Mouse (Mus musculus) stomach, postnatal 0 days (tissue): ENCODE data around the gene Clip4.

ENCODE experiments used
- CTCF ChIP-seq: IDR thresholded peaks from 2 replicates; pipeline ENCODE4 v1.5.1; 2016; ENCODE audit warnings: antibody characterized with exemption, low read depth, mild to moderate bottlenecking, moderate library complexity
- EP300 ChIP-seq: optimal IDR thresholded peaks from 2 replicates; pipeline ENCODE3; 2016; ENCODE audit warnings: antibody characterized with exemption

GRCm38 (mm10) chr17:71870232-71870621 lies 102.0 kb downstream of the Clip4 start:
- TF ChIP-seq EP300 = no peak
- no peak for TF ChIP-seq CTCF
